Mouse (Mus musculus) heart, postnatal 10 days (tissue): ENCODE results near the gene Auh. TPM values are rescaled to one million over a fixed set of nuclear protein-coding genes. Genes with fewer than 3 reads are reported as not detected.
A peak's percentile ranks its signal among the peaks of the same experiment; 100 is the strongest.

Source experiments
- DNase-seq, 2 experiments: peaks; one replicate each; pipeline ENCODE4 v3.0.0; 2021
- intact Hi-C: fragments of 180-260 bp; cut with DNase I; formaldehyde crosslinking; loops from one replicate; pipeline ENCODE4 v1.15.1; 2025
- total RNA-seq, 2 experiments: library from RNA; stranded (reverse); gene quantifications; 2 replicates each; pipeline ENCODE4 v1.2.3; 2021

The Auh gene
- total RNA-seq, 2 experiments from 2014 or later = 74.1 to 75.8 TPM

DNA sequence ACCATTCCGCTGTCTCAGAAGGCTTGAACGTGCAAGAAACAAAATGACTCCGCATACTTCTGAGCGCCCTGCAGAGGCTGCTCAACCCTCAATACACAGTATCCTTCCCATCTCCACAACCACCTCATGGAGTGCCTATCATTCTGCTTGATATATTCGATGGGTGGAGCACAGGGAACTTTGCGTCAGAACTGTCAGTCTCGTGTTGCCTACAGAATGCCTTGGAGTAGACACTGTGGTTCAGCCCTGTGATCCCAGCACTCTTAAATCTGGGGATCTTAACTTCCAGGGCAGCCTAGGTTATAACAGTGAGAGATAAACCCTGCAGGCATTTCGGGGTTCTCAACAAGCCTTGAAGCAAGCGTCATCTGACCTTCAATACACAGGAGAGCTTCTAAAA lies 1.1 kb downstream of the Auh start:
- no peak for DNase-seq
- intact Hi-C loops = loop anchor here (2.0 to 5.0 kb wide), 3 partner anchors 52 to 216 kb away; partner anchors contain the start of gene Nfil3

DNA sequence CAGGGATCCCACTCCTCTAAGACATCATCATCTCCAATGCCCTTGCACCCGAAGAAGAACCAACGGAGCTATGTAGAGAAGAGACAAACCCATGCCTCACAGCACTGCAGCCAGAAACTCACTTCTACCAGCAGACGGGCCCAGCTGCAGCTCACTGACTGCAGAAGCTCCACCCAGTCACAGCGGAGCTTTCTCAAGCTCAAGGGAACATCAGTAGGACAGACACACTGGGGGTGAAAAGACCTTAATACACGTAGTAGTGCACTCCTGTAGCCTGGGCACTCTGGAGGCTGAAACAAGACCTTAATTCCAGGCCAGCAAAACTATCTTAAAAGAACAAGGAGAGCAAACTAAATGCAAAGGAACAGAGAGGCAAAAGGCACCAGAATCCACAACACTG lies 5.0 kb downstream of the Auh start:
- no peak for DNase-seq
- intact Hi-C loops = no loop called here

DNA sequence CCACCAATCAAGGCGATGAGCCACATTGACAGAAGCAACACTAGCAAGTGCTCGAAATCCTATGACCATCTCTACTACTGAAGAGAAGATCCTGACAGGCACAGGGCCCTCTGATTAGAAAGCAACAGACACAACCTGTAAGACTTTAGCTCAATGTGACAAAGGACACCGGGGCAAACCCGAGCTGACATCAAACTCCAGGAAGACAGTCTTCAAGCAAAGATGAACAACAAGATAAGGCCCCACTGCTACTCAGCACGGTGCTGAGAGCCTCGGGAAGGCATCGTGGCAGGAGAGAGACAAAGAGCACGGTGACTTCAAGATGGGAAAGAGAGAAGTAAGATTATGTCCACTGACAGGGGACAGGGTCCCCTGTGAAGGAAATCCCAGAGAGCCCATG lies 7.5 kb downstream of the Auh start:
- intact Hi-C loops = no loop called here
- DNase-seq = no peak

DNA sequence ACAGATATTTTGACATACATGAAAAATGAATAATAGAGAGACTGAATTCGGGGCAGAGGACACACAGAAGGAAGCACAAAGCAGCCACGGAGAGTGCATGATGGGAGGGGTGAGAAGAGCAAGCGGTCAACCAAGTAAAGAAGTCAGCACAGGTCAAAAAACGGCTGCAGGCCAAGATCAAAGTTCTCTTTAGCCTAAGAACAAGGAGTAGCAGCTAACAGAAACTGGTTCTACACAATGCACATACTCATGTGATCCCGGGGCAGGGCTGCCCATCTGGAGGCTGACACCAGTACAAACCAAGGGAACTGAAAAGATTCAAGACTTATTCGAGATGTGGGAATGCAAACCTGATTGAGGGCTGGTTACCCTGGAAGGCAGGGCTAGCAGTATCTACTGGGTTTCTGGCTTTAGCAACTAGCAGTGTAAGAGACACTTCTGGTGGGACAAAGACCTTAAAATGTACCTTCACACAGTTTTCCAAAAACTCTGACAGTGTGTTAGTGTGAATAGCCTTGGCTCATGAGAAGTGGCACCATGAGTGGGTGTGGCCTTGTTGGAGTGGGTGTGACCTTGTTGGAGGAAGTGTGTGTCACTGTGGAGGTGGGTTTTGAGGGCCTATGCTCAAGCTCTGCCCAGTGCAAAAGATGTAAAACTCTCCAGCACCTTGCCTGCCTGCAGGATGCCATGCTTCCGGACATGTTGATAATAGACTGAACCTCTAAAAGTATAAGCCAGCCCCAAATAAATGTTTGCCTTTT lies 8.2 kb downstream of the Auh start:
- DNase-seq = no peak
- intact Hi-C loops = no loop called here

DNA sequence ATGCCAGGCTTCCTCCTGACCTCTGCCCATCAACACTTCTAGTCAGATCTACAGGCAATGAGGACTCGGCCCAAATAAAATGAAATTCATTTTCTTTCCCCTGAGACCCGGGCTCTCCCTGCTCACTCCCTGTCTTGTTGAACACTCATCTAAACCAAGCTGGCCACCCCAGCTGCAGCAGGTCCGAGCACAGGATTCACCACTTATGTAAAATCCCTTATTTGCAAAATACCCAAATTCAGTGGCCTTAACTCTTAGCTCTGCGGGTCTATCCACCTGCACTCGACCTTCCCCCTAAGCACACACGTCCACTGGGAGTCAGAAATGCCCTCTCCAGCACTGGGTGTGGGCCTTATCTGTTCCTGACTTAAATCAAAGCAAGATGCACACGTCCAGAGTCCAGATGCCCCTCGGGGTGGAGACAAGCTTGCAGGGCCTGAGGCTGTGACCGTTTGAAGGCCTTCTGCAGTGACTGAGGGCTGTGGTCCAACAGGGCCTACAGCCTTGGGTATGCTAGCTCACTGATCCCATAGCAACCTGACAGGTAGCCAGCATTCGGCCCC lies 9.6 kb downstream of the Auh start:
- DNase-seq = no peak
- intact Hi-C loops = no loop called here

DNA sequence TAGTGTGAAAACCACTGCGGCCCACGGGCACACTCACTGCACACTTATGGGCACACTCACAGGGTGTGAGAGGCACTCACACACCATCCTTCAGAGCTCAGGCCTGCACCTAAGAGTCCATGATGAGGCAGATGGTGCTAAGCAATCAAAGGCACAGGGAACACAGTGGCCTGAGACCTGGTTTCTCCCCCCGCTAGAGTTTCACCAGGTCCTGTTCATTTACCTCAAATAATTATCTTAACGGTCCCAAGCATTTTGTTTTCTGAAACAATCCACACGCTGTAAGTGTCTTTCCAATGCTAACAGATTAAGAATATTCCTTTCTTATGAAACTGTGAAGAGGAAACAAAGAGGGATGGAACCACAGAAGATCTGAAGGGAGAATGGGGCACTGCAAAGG lies 11.1 kb downstream of the Auh start:
- intact Hi-C loops = no loop called here
- DNase-seq = no peak

DNA sequence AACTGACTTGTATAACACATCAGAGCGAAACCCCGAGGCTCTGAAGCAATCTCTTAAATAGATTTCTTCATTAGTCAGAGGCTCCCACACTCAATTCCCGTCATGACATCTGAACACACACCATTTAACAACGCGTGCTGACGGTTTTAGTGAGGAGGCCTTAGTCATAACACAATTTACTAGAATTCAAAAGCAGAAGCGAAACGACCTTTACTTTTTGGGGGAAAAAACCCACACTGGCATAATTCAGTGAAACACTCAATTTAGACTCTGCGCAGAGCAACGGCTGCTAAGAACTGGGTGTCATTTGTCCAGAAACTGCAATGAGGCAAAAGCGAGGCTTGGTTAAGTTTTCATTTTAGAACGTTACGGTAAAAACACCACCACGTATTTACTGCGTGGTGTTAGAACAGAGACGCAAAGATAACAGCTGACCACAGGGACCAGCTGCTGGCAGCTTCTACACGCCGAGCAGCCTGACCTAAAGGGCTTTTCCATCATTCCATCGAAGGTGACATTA lies 14.8 kb downstream of the Auh start:
- intact Hi-C loops = no loop called here
- no peak for DNase-seq

DNA sequence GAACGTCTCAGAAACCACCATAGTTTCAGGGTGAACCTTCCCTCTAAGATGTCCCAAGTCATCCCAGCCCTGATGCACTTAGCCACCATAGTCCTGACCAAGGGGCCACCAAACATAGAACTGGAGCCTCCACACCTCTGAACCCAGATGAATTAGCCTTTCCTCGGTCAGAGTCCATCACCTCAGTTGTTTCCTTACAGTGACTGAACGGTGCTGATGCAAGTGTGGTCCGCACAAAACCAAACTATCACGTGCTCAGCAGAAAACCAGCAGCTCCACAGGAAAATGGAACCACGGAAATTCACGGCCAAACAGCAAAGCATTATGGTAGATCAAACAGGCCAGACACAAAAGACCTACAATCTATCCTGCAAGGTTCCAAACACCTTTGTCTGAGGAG lies 15.6 kb downstream of the Auh start:
- intact Hi-C loops = no loop called here
- DNase-seq = no peak

DNA sequence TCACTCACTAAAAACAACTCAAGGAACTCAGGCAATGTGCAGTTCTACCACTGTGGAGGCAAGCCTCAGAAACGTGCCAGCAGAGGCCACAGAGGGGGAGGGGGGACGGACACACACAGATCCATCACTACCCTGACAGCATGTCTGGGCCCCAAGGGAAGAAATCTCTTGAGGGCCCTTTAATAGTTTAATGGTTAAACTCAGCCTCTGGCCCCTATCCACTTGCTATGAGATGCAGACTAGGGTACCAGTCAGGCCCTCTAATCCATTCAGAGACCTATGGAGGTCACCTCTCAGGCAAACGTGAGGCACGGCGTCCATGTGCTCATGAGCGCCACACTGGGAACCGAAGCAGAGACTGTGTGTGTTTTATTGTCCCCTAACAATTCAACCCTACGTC lies 17.0 kb downstream of the Auh start:
- intact Hi-C loops = no loop called here

DNA sequence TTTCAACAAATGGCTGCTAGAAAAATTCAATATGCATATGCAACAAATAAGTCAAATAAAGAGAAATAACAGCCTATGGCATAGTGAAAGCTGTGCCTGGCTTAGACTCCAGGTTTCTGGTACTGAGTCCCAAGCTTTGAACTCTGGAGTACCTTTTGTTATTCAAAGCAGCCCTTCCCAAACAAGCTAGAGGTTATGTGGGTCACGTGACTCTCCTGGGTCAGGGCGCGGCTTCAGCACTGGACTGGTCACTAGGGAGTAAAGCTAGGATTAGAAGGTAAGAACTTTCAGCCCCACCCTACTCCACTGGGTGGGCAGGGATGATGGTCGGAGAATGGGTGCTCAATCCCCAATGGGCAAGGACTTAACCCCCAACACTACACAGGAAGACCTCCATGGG lies 18.2 kb downstream of the Auh start:
- intact Hi-C loops = no loop called here
- no peak for DNase-seq

More for the DNA sequence above, 17.0 kb downstream of the Auh start:
- DNase-seq = no peak

DNA sequence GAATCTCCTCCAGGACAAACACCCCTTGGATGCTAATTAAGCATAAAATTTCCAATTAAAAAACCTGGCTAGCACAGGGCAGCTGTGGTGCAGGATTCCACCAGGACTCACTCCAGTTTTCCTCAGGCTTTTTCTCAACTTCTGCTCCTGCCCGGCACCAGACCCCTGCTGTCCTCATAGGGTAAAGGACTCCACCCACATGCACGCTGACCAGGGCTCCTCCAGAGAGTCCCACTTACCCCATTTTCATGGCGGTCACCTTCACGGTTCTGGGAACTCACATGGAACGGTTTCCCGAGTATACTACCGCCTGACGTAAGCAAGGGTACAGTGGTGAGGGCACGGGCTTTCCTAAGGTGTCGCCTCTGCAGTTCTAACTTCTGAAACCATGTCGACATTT lies 23.2 kb downstream of the Auh start:
- intact Hi-C loops = no loop called here
- no peak for DNase-seq

DNA sequence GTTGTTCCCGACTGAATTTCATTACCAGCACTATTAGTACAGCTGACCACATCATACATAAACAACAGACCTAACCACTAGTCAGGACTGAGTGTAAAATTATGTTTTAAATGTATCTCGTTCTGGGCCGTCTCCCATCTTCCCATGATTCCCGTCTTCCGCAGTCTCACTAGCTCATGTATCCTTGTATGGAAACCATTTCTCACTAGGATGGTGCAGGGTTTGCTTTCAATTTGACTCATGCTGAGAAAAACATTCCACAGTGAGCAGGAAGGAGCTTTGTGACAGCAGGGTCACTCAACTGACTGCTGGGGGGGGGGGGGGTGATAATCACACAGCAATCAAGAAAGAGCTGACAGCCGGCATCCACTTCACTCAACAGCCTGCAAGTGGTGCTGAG lies 25.3 kb downstream of the Auh start:
- peak in 1 of 2 experiments; percentile 18 for DNase-seq
- intact Hi-C loops = no loop called here

DNA sequence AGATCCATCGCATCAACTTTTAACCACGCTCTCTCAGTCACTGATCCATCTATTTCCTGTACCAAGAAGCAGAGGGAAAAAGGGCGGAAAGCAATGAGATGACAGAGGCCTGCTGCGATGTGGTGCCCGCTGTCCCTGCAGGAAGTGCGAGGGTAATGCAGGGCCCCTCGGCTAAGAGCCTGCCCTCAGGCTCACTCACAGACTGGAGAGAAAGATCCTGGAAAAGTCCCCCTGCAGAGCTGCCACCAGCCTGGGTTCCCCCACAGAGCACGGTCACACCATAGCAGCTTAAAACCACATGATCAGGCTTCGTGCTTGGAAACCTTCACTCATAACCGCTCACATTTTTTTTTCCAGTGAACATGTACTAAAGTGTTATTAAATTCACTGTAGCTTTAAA lies 25.7 kb downstream of the Auh start:
- intact Hi-C loops = no loop called here
- DNase-seq = peak in 1 of 2 experiments; percentile 23

DNA sequence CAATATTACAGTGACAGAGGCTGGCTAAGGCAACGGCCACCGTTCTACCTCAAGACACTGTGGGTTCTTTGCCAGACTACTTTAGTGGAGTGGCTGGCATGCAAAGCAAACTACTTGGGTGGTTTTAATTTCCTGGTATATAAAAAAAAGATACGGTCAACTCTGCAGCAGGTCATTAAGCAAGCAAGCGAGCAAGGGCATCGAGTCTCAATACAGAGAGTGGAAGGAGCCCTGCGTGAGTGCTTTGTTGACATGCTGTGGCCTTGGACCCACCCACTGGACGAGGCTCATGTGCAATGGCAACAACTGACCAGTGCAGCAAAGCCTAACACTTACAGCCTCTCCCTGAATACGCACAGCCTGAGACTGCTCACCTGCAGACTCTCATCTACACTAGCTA lies 27.0 kb downstream of the Auh start:
- intact Hi-C loops = no loop called here
- no peak for DNase-seq

DNA sequence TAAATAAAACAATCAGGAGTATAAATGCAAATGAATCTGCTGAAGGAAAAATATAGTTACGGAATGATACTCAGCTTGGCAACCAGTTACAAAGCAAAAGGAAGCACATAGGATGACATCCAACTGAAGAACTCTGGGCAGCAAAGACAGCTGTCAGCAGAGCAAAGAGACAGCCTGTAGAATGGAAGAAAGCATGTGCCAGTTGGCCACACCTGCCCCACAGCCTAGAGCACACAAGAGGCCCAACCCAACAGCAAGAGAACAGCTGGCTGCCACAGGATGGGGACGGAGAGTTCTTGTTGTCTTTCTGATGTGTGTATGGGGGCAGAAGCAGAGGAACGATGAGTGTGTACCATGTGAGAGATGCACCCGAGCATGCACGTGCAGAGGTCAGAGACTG lies 29.8 kb downstream of the Auh start:
- intact Hi-C loops = no loop called here
- DNase-seq = no peak

DNA sequence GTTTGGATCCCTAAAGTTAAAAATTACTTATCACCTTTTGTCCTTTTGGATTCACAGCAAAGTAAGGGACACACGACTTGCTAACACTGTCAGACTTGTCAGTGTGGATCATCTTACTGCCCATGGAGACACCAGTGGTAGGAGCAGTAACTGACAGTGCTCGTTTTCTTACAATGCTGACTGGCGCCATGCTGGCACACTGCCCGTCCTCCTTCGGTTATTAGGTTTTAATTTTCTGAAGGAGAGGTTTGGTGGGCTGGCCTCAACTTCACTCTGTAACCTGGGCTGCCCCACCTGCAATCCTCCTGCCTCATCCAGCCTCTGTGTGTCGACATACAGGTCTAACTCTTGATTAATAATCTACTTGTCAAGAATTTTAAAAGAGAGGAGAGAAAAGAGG lies 31.7 kb downstream of the Auh start:
- intact Hi-C loops = no loop called here

DNA sequence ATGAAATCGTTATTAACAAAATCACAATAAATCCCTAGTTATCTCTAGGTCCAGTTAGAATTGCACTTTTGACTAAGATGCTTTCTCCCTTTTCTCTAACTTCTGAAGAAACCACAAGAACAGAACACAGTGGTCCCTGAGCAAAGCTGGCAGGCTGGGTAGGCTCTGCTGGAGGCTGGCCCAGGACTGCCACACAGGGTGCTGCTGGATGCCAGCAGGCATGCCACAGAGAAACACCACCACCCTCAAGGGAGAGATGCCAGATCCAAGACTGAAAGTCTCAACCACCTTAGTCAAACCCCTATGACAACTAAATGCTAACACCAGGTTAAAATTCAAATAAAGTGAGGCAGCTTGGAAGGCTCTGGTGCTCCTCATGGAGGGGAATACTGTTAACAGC lies 36.7 kb downstream of the Auh start:
- intact Hi-C loops = no loop called here

More for the DNA sequence above, 31.7 kb downstream of the Auh start:
- no peak for DNase-seq

DNA sequence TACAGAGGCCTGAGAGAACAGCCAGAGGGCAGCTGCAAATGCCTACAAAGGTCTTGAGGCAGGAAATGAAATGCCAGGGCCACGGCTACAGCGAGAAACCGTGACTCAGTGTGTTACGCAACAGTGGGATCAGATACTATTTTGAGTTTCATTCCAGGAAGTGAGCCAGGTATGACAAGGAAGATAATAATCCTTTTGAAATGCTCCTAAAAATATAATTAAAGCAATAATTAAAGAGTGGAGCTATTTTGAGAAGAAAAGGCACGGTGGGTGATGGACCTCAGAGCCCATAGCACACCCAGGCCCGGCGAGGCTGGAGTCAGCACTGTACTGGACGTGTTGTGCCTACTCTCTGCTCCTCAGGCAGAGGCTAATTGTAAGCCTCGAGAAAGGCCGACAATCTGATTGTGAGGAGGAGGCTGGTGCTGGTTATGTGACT lies 37.4 kb downstream of the Auh start:
- DNase-seq = peak; percentile 24 to 49
- intact Hi-C loops = no loop called here

More for the DNA sequence above, 36.7 kb downstream of the Auh start:
- peak; percentile 25 to 44 for DNase-seq

DNA sequence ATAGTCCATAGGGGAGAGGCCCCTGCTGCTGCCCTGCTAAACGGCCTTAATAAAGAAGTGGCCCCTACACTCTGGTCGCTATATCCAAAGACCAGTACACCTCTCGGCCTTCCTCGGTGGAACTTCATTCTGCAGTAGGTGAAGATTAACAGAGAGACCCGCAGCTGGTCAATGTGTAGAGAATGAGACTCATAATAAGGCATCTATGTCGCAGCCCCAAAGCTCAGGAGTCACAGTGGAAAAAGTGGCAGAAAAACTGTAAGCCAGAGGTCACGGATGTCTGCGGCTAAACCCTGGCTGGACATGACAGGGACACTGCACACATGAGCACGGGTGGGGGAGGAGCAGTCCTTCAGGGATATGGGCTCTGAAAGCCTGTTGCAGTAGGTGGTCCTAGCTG lies 39.2 kb downstream of the Auh start:
- no peak for DNase-seq
- intact Hi-C loops = no loop called here

DNA sequence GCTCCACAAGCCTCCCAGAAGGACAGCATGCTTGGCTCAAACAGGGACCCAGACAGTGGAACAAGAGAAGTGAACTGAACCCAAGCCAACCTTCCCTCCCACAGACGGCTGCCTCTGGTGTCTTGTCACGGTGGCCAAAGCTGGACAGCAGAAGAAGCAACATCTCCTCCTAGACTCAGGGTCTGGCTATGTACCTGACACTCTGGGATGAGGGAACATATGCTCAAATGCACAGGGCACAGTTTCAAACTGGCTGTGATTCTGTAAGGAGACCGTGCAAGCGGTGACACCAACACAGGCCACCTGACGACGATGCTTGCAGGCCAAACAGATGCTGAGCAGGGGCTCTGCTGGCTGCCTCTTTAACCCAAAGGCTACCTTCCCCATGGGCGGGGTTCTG lies 42.7 kb downstream of the Auh start:
- intact Hi-C loops = no loop called here
- DNase-seq = no peak

DNA sequence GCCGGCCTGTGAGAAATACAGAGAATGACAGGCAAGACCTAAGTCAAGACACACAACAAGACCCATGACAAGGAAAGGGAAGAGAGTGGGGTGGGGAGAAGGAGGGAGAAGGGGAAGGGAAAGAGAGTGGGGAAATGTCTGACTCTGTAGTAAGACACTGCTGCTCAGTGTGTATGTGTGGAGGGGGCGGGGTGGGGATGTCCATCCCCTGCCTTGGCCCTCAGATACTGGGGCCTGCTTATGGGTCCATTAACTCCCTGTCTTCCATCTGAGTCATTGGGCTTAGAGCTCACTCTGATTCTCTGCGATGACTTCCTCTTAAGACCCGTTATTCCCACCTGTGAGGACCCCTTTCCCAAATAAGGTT lies 45.5 kb downstream of the Auh start:
- DNase-seq = no peak
- intact Hi-C loops = no loop called here
